Mouse (Mus musculus): ENCODE measurements around the gene Stx8. TPM values are rescaled to one million over a fixed set of nuclear protein-coding genes. Genes with fewer than 3 reads are reported as not detected.

The Stx8 gene
- polyA plus RNA-seq, 1 experiment from 2014 or later, result 60.6 TPM

- no peak overlapping the region for H3K4me3 ChIP-seq (replicated peaks)
- no peak overlapping the region for H3K4me2 ChIP-seq (replicated peaks)
- no peaks in the 10 kb centered on the region for H3K36me3 ChIP-seq
- H3K9ac ChIP-seq, result no peak overlapping the region
- 0% methylated on average over 2 of the region's 2 CpGs for WGBS
- H3K27me3 ChIP-seq, result no peaks in the 10 kb centered on the region
- H3K27ac ChIP-seq (replicated peaks), result no peak overlapping the region
- H3K9me3 ChIP-seq (replicated peaks), result no peaks in the 10 kb centered on the region
- ATAC-seq (ENCODE audit: insufficient number of reproducible peaks, low FRiP score, low TSS enrichment, low read depth), result no peak
- peaks cover 3% of the 10 kb centered on the region; the same call in 1 of the 2 replicates for H3K4me1 ChIP-seq
Observed at GRCm38 (mm10) chr11:67975252-67975651, 9.3 kb downstream of the Stx8 start.

GRCm38 (mm10) chr11:67983564-67983963 lies 17.6 kb downstream of the Stx8 start:
- ATAC-seq (ENCODE audit: insufficient number of reproducible peaks, low FRiP score, low TSS enrichment, low read depth), result no peak

GRCm38 (mm10) chr11:67991240-67991639 lies 25.2 kb downstream of the Stx8 start:
- no peaks in the 10 kb centered on the region for H3K27me3 ChIP-seq
- no peak overlapping the region for H3K27ac ChIP-seq (replicated peaks)
- H3K4me1 ChIP-seq, result no peaks in the 10 kb centered on the region
- no peak overlapping the region for H3K4me3 ChIP-seq (replicated peaks)
- H3K9me3 ChIP-seq (replicated peaks), result no peaks in the 10 kb centered on the region
- H3K9ac ChIP-seq, result no peak overlapping the region
- 64% methylated on average over 4 of the region's 4 CpGs for WGBS
- no peak overlapping the region for H3K4me2 ChIP-seq (replicated peaks)
- no peak for ATAC-seq (ENCODE audit: insufficient number of reproducible peaks, low FRiP score, low TSS enrichment, low read depth)
- no peaks in the 10 kb centered on the region for H3K36me3 ChIP-seq

More at GRCm38 (mm10) chr11:67983564-67983963, 17.6 kb downstream of the Stx8 start:
- no peak overlapping the region for H3K27ac ChIP-seq (replicated peaks)
- no peaks in the 10 kb centered on the region for H3K36me3 ChIP-seq
- no peaks in the 10 kb centered on the region for H3K27me3 ChIP-seq
- no peak overlapping the region for H3K4me3 ChIP-seq (replicated peaks)
- 86% methylated on average over 6 of the region's 6 CpGs for WGBS
- H3K9ac ChIP-seq, result no peak overlapping the region
- no peak overlapping the region for H3K4me2 ChIP-seq (replicated peaks)
- H3K9me3 ChIP-seq (replicated peaks), result no peaks in the 10 kb centered on the region
- H3K4me1 ChIP-seq, result no peaks in the 10 kb centered on the region

GRCm38 (mm10) chr11:67995965-67996364 lies 30.0 kb downstream of the Stx8 start:
- ATAC-seq (ENCODE audit: insufficient number of reproducible peaks, low FRiP score, low TSS enrichment, low read depth), result no peak
- Histone ChIP-seq H3K36me3 (no peaks in the 10 kb centered on the region), H3K4me1 (no peaks in the 10 kb centered on the region), H3K27ac (replicated peaks) (no peak overlapping the region), H3K9ac (no peak overlapping the region), H3K4me2 (replicated peaks) (no peak overlapping the region), H3K4me3 (replicated peaks) (no peak overlapping the region), H3K27me3 (no peaks in the 10 kb centered on the region), H3K9me3 (replicated peaks) (no peaks in the 10 kb centered on the region)
- 59% methylated on average over 4 of the region's 4 CpGs for WGBS

- H3K4me1 ChIP-seq, result no peaks in the 10 kb centered on the region
- no peak overlapping the region for H3K27ac ChIP-seq (replicated peaks)
- H3K9ac ChIP-seq, result no peak overlapping the region
- H3K36me3 ChIP-seq, result no peaks in the 10 kb centered on the region
- no peaks in the 10 kb centered on the region for H3K27me3 ChIP-seq
- WGBS, result 82% methylated on average over 3 of the region's 3 CpGs
- H3K4me3 ChIP-seq (replicated peaks), result no peak overlapping the region
- H3K4me2 ChIP-seq (replicated peaks), result no peak overlapping the region
- ATAC-seq (ENCODE audit: insufficient number of reproducible peaks, low FRiP score, low TSS enrichment, low read depth), result no peak
- no peaks in the 10 kb centered on the region for H3K9me3 ChIP-seq (replicated peaks)
Observed at GRCm38 (mm10) chr11:67998905-67999304, 32.9 kb downstream of the Stx8 start.

- no peak for ATAC-seq (ENCODE audit: insufficient number of reproducible peaks, low FRiP score, low TSS enrichment, low read depth)
- Histone ChIP-seq H3K27me3 (no peaks in the 10 kb centered on the region), H3K4me3 (replicated peaks) (no peak overlapping the region), H3K9ac (no peak overlapping the region), H3K4me1 (no peaks in the 10 kb centered on the region), H3K27ac (replicated peaks) (no peak overlapping the region), H3K36me3 (no peaks in the 10 kb centered on the region), H3K4me2 (replicated peaks) (no peak overlapping the region), H3K9me3 (replicated peaks) (no peaks in the 10 kb centered on the region)
- WGBS, result 65% methylated on average over 5 of the region's 5 CpGs
Observed at GRCm38 (mm10) chr11:67999629-68000028, 33.6 kb downstream of the Stx8 start.

- H3K4me1 ChIP-seq, result peaks cover 9% of the 10 kb centered on the region
- H3K9ac ChIP-seq, result no peak overlapping the region
- no peak overlapping the region for H3K4me3 ChIP-seq (replicated peaks)
- H3K4me2 ChIP-seq (replicated peaks), result no peak overlapping the region
- H3K27ac ChIP-seq (replicated peaks), result no peak overlapping the region
- 17% methylated on average over 6 of the region's 6 CpGs for WGBS
- H3K9me3 ChIP-seq (replicated peaks), result no peaks in the 10 kb centered on the region
- H3K27me3 ChIP-seq, result no peaks in the 10 kb centered on the region
- H3K36me3 ChIP-seq, result no peaks in the 10 kb centered on the region
- ATAC-seq (ENCODE audit: insufficient number of reproducible peaks, low FRiP score, low TSS enrichment, low read depth), result no peak
Observed at GRCm38 (mm10) chr11:68004191-68004590, 38.2 kb downstream of the Stx8 start.

- no peak overlapping the region for H3K27ac ChIP-seq (replicated peaks)
- WGBS, result 18% methylated on average over 8 of the region's 8 CpGs
- H3K36me3 ChIP-seq, result no peaks in the 10 kb centered on the region
- H3K9me3 ChIP-seq (replicated peaks), result no peaks in the 10 kb centered on the region
- no peaks in the 10 kb centered on the region for H3K27me3 ChIP-seq
- H3K4me2 ChIP-seq (replicated peaks), result no peak overlapping the region
- H3K9ac ChIP-seq, result no peak overlapping the region
- no peak overlapping the region for H3K4me3 ChIP-seq (replicated peaks)
- peaks cover 9% of the 10 kb centered on the region for H3K4me1 ChIP-seq
- no peak for ATAC-seq (ENCODE audit: insufficient number of reproducible peaks, low FRiP score, low TSS enrichment, low read depth)
Observed at GRCm38 (mm10) chr11:68006216-68006789, 40.3 kb downstream of the Stx8 start.

- H3K4me1 ChIP-seq, result peaks cover 9% of the 10 kb centered on the region
- ATAC-seq (ENCODE audit: insufficient number of reproducible peaks, low FRiP score, low TSS enrichment, low read depth), result no peak
- no peaks in the 10 kb centered on the region for H3K9me3 ChIP-seq (replicated peaks)
- no peak overlapping the region for H3K9ac ChIP-seq
- H3K4me2 ChIP-seq (replicated peaks), result no peak overlapping the region
- H3K36me3 ChIP-seq, result no peaks in the 10 kb centered on the region
- H3K27ac ChIP-seq (replicated peaks), result no peak overlapping the region
- WGBS, result 48% methylated on average over 6 of the region's 6 CpGs
- no peaks in the 10 kb centered on the region for H3K27me3 ChIP-seq
- no peak overlapping the region for H3K4me3 ChIP-seq (replicated peaks)
Observed at GRCm38 (mm10) chr11:68007645-68008044, 41.7 kb downstream of the Stx8 start.

- 55% methylated on average over 5 of the region's 5 CpGs for WGBS
- Histone ChIP-seq H3K27ac (replicated peaks) (no peak overlapping the region), H3K4me2 (replicated peaks) (no peak overlapping the region), H3K36me3 (no peaks in the 10 kb centered on the region), H3K4me3 (replicated peaks) (no peak overlapping the region), H3K9me3 (replicated peaks) (no peaks in the 10 kb centered on the region), H3K27me3 (no peaks in the 10 kb centered on the region), H3K4me1 (peaks cover 9% of the 10 kb centered on the region), H3K9ac (no peak overlapping the region)
- no peak for ATAC-seq (ENCODE audit: insufficient number of reproducible peaks, low FRiP score, low TSS enrichment, low read depth)
Observed at GRCm38 (mm10) chr11:68009377-68009776, 43.4 kb downstream of the Stx8 start.

GRCm38 (mm10) chr11:68012207-68012606 lies 46.2 kb downstream of the Stx8 start:
- 69% methylated on average over 7 of the region's 7 CpGs for WGBS
- H3K4me3 ChIP-seq (replicated peaks), result no peak overlapping the region
- H3K27ac ChIP-seq (replicated peaks), result no peak overlapping the region
- no peaks in the 10 kb centered on the region for H3K27me3 ChIP-seq
- no peak overlapping the region for H3K4me2 ChIP-seq (replicated peaks)
- no peak for ATAC-seq (ENCODE audit: insufficient number of reproducible peaks, low FRiP score, low TSS enrichment, low read depth)
- H3K9ac ChIP-seq, result no peak overlapping the region
- H3K36me3 ChIP-seq, result no peaks in the 10 kb centered on the region
- H3K9me3 ChIP-seq (replicated peaks), result no peaks in the 10 kb centered on the region
- no peaks in the 10 kb centered on the region for H3K4me1 ChIP-seq

- no peaks in the 10 kb centered on the region for H3K27me3 ChIP-seq
- H3K9ac ChIP-seq, result no peak overlapping the region
- WGBS, result 73% methylated on average over 8 of the region's 8 CpGs
- H3K27ac ChIP-seq (replicated peaks), result no peak overlapping the region
- no peak for ATAC-seq (ENCODE audit: insufficient number of reproducible peaks, low FRiP score, low TSS enrichment, low read depth)
- no peak overlapping the region for H3K4me3 ChIP-seq (replicated peaks)
- no peak overlapping the region for H3K4me2 ChIP-seq (replicated peaks)
- H3K36me3 ChIP-seq, result no peaks in the 10 kb centered on the region
- no peaks in the 10 kb centered on the region for H3K9me3 ChIP-seq (replicated peaks)
- peaks cover 6% of the 10 kb centered on the region; the same call in 1 of the 2 replicates for H3K4me1 ChIP-seq
Observed at GRCm38 (mm10) chr11:68018191-68018590, 52.2 kb downstream of the Stx8 start.

Data from embryonic facial prominence, embryonic 15.5 days (tissue).